Mouse (Mus musculus) megakaryocyte, embryonic 14.5 days (primary cell): ENCODE measurements around the gene Rad17. TPM values are rescaled to one million over a fixed set of nuclear protein-coding genes. Genes with fewer than 3 reads are reported as not detected.

Experiments used
- H3K27me3 ChIP-seq: replicated peaks from 2 replicates; pipeline ENCODE3; 2012; ENCODE audit warnings: inconsistent platforms
- H3K36me3 ChIP-seq: replicated peaks from 2 replicates; pipeline ENCODE3; 2012; ENCODE audit warnings: low read length, inconsistent platforms, mixed read lengths
- H3K4me1 ChIP-seq: 2 replicates; pipeline ENCODE4 v1.6.1; 2012; ENCODE audit warnings: inconsistent platforms
- H3K4me3 ChIP-seq: replicated peaks from 2 replicates; pipeline ENCODE3; 2012; ENCODE audit warnings: moderate library complexity, mild to moderate bottlenecking, inconsistent platforms
- H3K9me3 ChIP-seq: 2 replicates; pipeline ENCODE4 v1.6.1; 2012; ENCODE audit warnings: inconsistent platforms
- FLI1 ChIP-seq: IDR thresholded peaks from 2 replicates; pipeline ENCODE4 v1.6.1; 2012; ENCODE audit warnings: low read length, inconsistent platforms, mixed read lengths
- GATA1 ChIP-seq: IDR thresholded peaks from 3 replicates; pipeline ENCODE4 v1.6.1; 2012; ENCODE audit warnings: mixed read lengths, low read length, inconsistent platforms, borderline replicate concordance
- polyA plus RNA-seq: library from polyadenylated mRNA; stranded (reverse); fragments of >175 nt; gene quantifications from 2 replicates; pipeline ENCODE4 v1.2.3, GENCODE M21; 2012; ENCODE audit warnings: low replicate concordance; ENCODE audit not compliant: insufficient read depth

Gene Rad17
- polyA plus RNA-seq, 1 experiment, result 17.2 TPM

DNA sequence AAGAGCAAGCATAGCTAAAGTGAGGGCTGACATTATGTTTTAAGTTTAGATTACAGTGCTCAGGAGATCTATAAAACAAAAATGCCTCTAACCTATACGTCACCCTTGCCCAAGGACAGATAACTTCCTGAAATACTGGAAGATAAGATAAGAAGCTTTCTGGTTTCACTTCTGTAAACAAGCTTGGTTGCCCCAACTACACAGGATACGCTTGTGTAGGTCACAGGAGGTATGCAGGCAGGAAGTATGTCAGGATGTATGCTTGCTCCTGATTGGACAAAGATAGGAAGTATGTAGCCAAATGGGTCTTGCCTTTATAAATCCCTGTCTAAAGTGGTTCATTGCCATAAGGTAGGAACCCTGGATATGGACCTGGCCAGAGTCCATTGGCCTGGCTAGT lies 74.9 kb downstream of the Rad17 start:
- TF ChIP-seq GATA1 (no peak), FLI1 (no peak)

DNA sequence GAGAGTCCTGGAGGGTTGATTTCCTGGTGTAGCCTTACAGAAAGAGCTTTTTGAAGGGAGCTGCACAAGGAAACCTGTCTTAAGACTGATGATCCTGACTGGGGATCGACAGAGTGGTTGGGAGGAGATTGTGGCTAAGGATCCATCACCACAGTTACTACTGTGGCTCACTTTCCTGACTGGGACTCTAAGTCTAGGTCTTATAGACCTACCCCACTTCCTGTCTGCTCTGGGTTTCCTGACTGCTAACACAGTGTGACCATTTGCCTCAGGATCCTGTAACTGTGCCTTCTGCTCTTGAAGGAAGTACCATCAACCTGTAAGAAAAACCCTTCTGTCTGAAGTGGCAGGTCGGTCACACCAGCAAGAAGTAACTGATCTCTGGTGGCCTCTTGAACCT lies 80.1 kb downstream of the Rad17 start:
- no peaks in the 10 kb centered on the region for H3K36me3 ChIP-seq
- TF ChIP-seq FLI1 (no peak), GATA1 (no peak)

More for the DNA sequence above, 74.9 kb downstream of the Rad17 start:
- Histone ChIP-seq H3K36me3 (no peaks in the 10 kb centered on the region), H3K4me1 (peaks cover 16% of the 10 kb centered on the region), H3K4me3 (no peak overlapping the region), H3K27me3 (no peaks in the 10 kb centered on the region), H3K9me3 (peaks cover 4% of the 10 kb centered on the region; the same call in 1 of the 2 replicates)

DNA sequence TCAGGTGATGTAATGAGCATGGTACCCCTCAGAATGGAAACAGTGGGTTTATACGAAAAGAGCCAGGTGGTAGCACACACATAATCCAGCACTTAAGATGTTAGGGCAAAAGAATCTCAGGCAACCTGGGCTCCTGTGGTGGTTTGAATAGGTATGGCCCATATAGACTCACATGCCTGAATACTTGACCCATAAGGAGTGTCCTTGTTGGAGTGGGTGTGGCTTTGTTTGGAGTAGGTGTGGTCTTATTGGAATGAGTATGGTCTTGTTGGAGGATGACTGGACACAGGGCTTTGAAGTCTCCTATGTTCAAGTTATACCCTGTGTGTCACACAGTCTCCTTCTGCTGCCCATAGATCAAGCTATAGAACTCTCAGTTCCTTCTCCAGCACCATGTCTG lies 82.5 kb downstream of the Rad17 start:
- Histone ChIP-seq H3K9me3 (peaks cover 6% of the 10 kb centered on the region; the same call in 1 of the 2 replicates), H3K27me3 (no peaks in the 10 kb centered on the region), H3K36me3 (no peaks in the 10 kb centered on the region), H3K4me3 (no peak overlapping the region), H3K4me1 (peaks cover 12% of the 10 kb centered on the region)
- TF ChIP-seq GATA1, result no peak
- no peak for TF ChIP-seq FLI1

More for the DNA sequence above, 80.1 kb downstream of the Rad17 start:
- H3K4me1 ChIP-seq, result peaks cover 14% of the 10 kb centered on the region
- no peak overlapping the region for H3K4me3 ChIP-seq
- H3K9me3 ChIP-seq, result peaks cover 10% of the 10 kb centered on the region; the same call in 1 of the 2 replicates
- no peaks in the 10 kb centered on the region for H3K27me3 ChIP-seq

Other genes with a start within 250 kb of the Rad17 start
- gene Naip1, start 198.2 kb downstream of the Rad17 start, polyA plus RNA-seq, result 0.02 TPM in 1 of 2 replicates, not detected in the other
- 5.8 and 10.0 TPM in 2 replicates for gene Gtf2h2, start 158.5 kb downstream of the Rad17 start, polyA plus RNA-seq
- gene Ocln, start 98.3 kb downstream of the Rad17 start, polyA plus RNA-seq, result not detected in 2 replicates
- gene Marveld2, start 34.1 kb downstream of the Rad17 start, polyA plus RNA-seq, result 0.27 TPM in 1 of 2 replicates, not detected in the other
- 1.8 and 21.1 TPM in 2 replicates for gene Ak6, start 72 bp downstream of the Rad17 start, polyA plus RNA-seq
- 2.6 and 10.8 TPM in 2 replicates for gene Taf9, start 528 bp upstream of the Rad17 start, polyA plus RNA-seq
- gene Ccdc125, start 18.7 kb upstream of the Rad17 start, polyA plus RNA-seq, result 0.47 TPM in 1 of 2 replicates, not detected in the other
- 15.0 and 19.6 TPM in 2 replicates for gene Cdk7, start 79.9 kb upstream of the Rad17 start, polyA plus RNA-seq
- gene Mrps36, start 93.6 kb upstream of the Rad17 start, polyA plus RNA-seq, result 44.4 and 117 TPM in 2 replicates
- gene Cenph, start 124.8 kb upstream of the Rad17 start, polyA plus RNA-seq, result 9.2 TPM in 1 of 2 replicates, not detected in the other
- 3.9 TPM in 1 of 2 replicates, not detected in the other for gene Ccnb1, start 135.5 kb upstream of the Rad17 start, polyA plus RNA-seq
- 2.0 and 2.3 TPM in 2 replicates for gene Slc30a5, start 182.4 kb upstream of the Rad17 start, polyA plus RNA-seq